ENCODE assay signal across 1 mouse cellular context in genomic region chr17:46644916-46645475, GRCm38 (mm10).
TF ChIP-seq lines count a peak whose summit lies in the region.

No protein-coding gene starts in this region.

TF ChIP-seq in C2C12, 6 proteins besides CTCF, POLR2A, EP300 and RAD21:
- TF ChIP-seq CEBPB (IDR thresholded peaks at IDR 0.05; ENCODE audit: low read depth) (no peak), MYOD1 (IDR thresholded peaks at IDR 0.05; ENCODE audit: control insufficient read depth, insufficient read length, low read depth) (no peak), MYOG (IDR thresholded peaks at IDR 0.05; ENCODE audit: control insufficient read depth, extremely low read depth, insufficient read length) (no peak), USF1 (IDR thresholded peaks at IDR 0.05; ENCODE audit: low read depth) (no peak), MAX (IDR thresholded peaks at IDR 0.05) (no peak), FOSL1 (IDR thresholded peaks at IDR 0.05; ENCODE audit: insufficient read depth, low read length, poor library complexity, severe bottlenecking) (no peak)
TF ChIP-seq in C2C12: peak in this region for 0.
